In genomic region chr2:79152695-79153057, GRCm38 (mm10) we compare ENCODE assay signal across 24 mouse cellular contexts.
DNase-seq lines count a peak whose midpoint lies in the region; ATAC-seq and TF ChIP-seq lines count a peak whose summit lies in the region.
"Had no signal": no experiment of that assay in that cellular context is flagged by ENCODE, and none has a peak within 500 bp of the region (broad histone marks: within the 10 kb centered on the region; RNA-seq: fewer than 3 reads in every experiment).

No protein-coding gene starts in this region.

- H3K27ac ChIP-seq in layer of hippocampus, adult 2 months = peak overlapping the region; percentile 76
- no peak overlapping the region for H3K27ac ChIP-seq in hindbrain, postnatal 0 days
- H3K27ac ChIP-seq in stomach, postnatal 0 days (replicated peaks) = no peak overlapping the region
- H3K27ac ChIP-seq: embryonic facial prominence, embryonic 13.5 days; gastrocnemius, adult 2 months; heart, embryonic 10.5 days; intestine, embryonic 15.5 days; macrophage had no signal

- TF ChIP-seq CTCF in layer of hippocampus, adult 2 months (conservative IDR thresholded peaks at IDR 0.05) = no peak
- TF ChIP-seq CTCF in hindbrain, postnatal 0 days (IDR thresholded peaks at IDR 0.05; ENCODE audit: low read depth) = no peak
- TF ChIP-seq CTCF in stomach, postnatal 0 days (IDR thresholded peaks at IDR 0.05; ENCODE audit: low read depth) = no peak

- 36% methylated on average over 5 of the region's 5 CpGs for WGBS in hindbrain, postnatal 0 days
- 87% methylated on average over 5 of the region's 5 CpGs for WGBS in stomach, postnatal 0 days

- no peaks in the 10 kb centered on the region for H3K36me3 ChIP-seq in hindbrain, postnatal 0 days (ENCODE audit: insufficient read depth, low read length)
- no peaks in the 10 kb centered on the region for H3K36me3 ChIP-seq in stomach, postnatal 0 days (ENCODE audit: control insufficient read depth, insufficient read depth, low read length)
- H3K36me3 ChIP-seq: embryonic facial prominence, embryonic 13.5 days; heart, embryonic 10.5 days; intestine, embryonic 15.5 days had no signal

- H3K27me3 ChIP-seq in hindbrain, postnatal 0 days (ENCODE audit: insufficient read depth, low read length) = no peaks in the 10 kb centered on the region
- no peaks in the 10 kb centered on the region for H3K27me3 ChIP-seq in stomach, postnatal 0 days (ENCODE audit: control insufficient read depth, insufficient read depth, low read length)
- H3K27me3 ChIP-seq: embryonic facial prominence, embryonic 13.5 days; intestine, embryonic 15.5 days had no signal

- H3K4me2 ChIP-seq in hindbrain, postnatal 0 days (ENCODE audit: low read depth, low read length) = no peak overlapping the region
- H3K4me2 ChIP-seq in stomach, postnatal 0 days (replicated peaks; ENCODE audit: low read depth) = no peak overlapping the region
- H3K4me2 ChIP-seq: embryonic facial prominence, embryonic 13.5 days; intestine, embryonic 15.5 days had no signal

- H3K9ac ChIP-seq in hindbrain, postnatal 0 days (replicated peaks; ENCODE audit: low read length) = no peak overlapping the region
- H3K9ac ChIP-seq in stomach, postnatal 0 days (ENCODE audit: low read length) = no peak overlapping the region
- H3K9ac ChIP-seq: embryonic facial prominence, embryonic 13.5 days; intestine, embryonic 15.5 days; liver, postnatal 0 days had no signal

- no peak for TF ChIP-seq EP300 in stomach, postnatal 0 days (optimal IDR thresholded peaks at IDR 0.05)

- no peaks in the 10 kb centered on the region for H3K9me3 ChIP-seq in hindbrain, postnatal 0 days (ENCODE audit: low read length)
- no peaks in the 10 kb centered on the region for H3K9me3 ChIP-seq in stomach, postnatal 0 days (ENCODE audit: control insufficient read depth, low read length)
- H3K9me3 ChIP-seq: embryonic facial prominence, embryonic 13.5 days; heart, embryonic 10.5 days; intestine, embryonic 15.5 days had no signal

- DNase-seq in cerebellum, postnatal 14 days = peak; percentile 11
- no peak for DNase-seq in layer of hippocampus, adult 2 months (ENCODE audit: low spot score in 2 of 2)
- DNase-seq in layer of hippocampus, adult 9-10 months (ENCODE audit: low spot score) = no peak
- peak; percentile 26 to 31 for DNase-seq in right cerebral cortex, postnatal 10 days (ENCODE audit: low spot score in 2 of 2)
- DNase-seq in right cerebral cortex, adult 2 months (ENCODE audit: low spot score in 2 of 2) = no peak
- peak; percentile 29 for DNase-seq in hindbrain, postnatal 0 days (ENCODE audit: low spot score)
- no peak for DNase-seq in stomach, postnatal 0 days (ENCODE audit: low spot score)
- DNase-seq: adrenal gland, postnatal 25 days; cerebellum, adult 11-12 months; cerebellum, postnatal 36 days; embryo, embryonic 11 days; gastrocnemius, adult 2 months; kidney, adult 8-10 months; kidney, postnatal 10 days; liver, postnatal 0 days; right cerebral cortex, postnatal 14 days; thymus, postnatal 14 days had no signal

- no peaks in the 10 kb centered on the region for H3K4me1 ChIP-seq in hindbrain, postnatal 0 days (ENCODE audit: insufficient read depth, low read length)
- no peaks in the 10 kb centered on the region for H3K4me1 ChIP-seq in stomach, postnatal 0 days (replicated peaks; ENCODE audit: control insufficient read depth, insufficient read depth)
- H3K4me1 ChIP-seq: embryonic facial prominence, embryonic 13.5 days; heart, embryonic 10.5 days had no signal

- H3K4me3 ChIP-seq in layer of hippocampus, adult 2 months = no peak overlapping the region
- no peak overlapping the region for H3K4me3 ChIP-seq in hindbrain, postnatal 0 days (ENCODE audit: low read length)
- no peak overlapping the region for H3K4me3 ChIP-seq in stomach, postnatal 0 days (ENCODE audit: low read depth, low read length)
- H3K4me3 ChIP-seq: embryonic facial prominence, embryonic 13.5 days; erythroblast, embryonic 14.5 days; gastrocnemius, adult 2 months; heart, embryonic 10.5 days; intestine, embryonic 15.5 days had no signal

- ATAC-seq in cerebellum, adult (ENCODE audit: insufficient number of reproducible peaks, low FRiP score, low TSS enrichment) = no peak
- ATAC-seq in hindbrain, postnatal 0 days = no peak
- no peak for ATAC-seq in stomach, postnatal 0 days (ENCODE audit: low FRiP score, low TSS enrichment)
- ATAC-seq: intestine, embryonic 15.5 days; liver, postnatal 0 days; lung, postnatal 0 days had no signal

Comparison
In these comparisons a context has a peak if more than half of its experiments do, and no peak if none do; other contexts are left out.
1. DNase-seq: peak in cerebellum, postnatal 14 days (2 of 2), right cerebral cortex, postnatal 10 days (2 of 2) and hindbrain, postnatal 0 days (single experiment); none in layer of hippocampus, adult 2 months (0 of 2), layer of hippocampus, adult 9-10 months (single experiment), right cerebral cortex, adult 2 months (0 of 2) and stomach, postnatal 0 days (single experiment).